Mouse (Mus musculus) kidney, embryonic 16.5 days (tissue): ENCODE measurements around the gene Svs3a. TPM values are rescaled to one million over a fixed set of nuclear protein-coding genes. Genes with fewer than 3 reads are reported as not detected.
"Not testable (repeated sequence)": the region's sequence is repeated elsewhere in the genome, so short reads cannot be mapped to it uniquely, and the experiment has no call there.

Source experiments
- ATAC-seq: fragments of 200-750 bp; cut with Nextera tagmentation; 2 replicates; pipeline ENCODE4 v1.8.0; 2017; ENCODE audit warnings: moderate TSS enrichment; ENCODE audit not compliant: low FRiP score, low TSS enrichment
- H3K27ac ChIP-seq: fragments of 300-500 bp; sonication (generic); 2 replicates; pipeline ENCODE4 v1.5.1; 2014; ENCODE audit warnings: low read length
- H3K27me3 ChIP-seq: fragments of 300-500 bp; sonication (generic); 2 replicates; pipeline ENCODE4 v1.6.1; 2014; ENCODE audit warnings: low read length, control low read depth, mixed read lengths; ENCODE audit not compliant: insufficient read depth
- H3K36me3 ChIP-seq: fragments of 300-500 bp; sonication (generic); 2 replicates; pipeline ENCODE4 v1.6.1; 2014; ENCODE audit warnings: low read length, control low read depth, mixed read lengths; ENCODE audit not compliant: insufficient read depth
- H3K4me1 ChIP-seq: fragments of 300-500 bp; sonication (generic); 2 replicates; pipeline ENCODE4 v1.6.1; 2014; ENCODE audit warnings: low read length, control low read depth, mixed read lengths; ENCODE audit not compliant: insufficient read depth
- H3K4me2 ChIP-seq: fragments of 300-500 bp; sonication (generic); replicated peaks from 2 replicates; pipeline ENCODE4 v1.6.1; 2014; ENCODE audit warnings: low read depth, low read length
- H3K4me3 ChIP-seq: fragments of 300-500 bp; sonication (generic); 2 replicates; pipeline ENCODE4 v1.5.1; 2014; ENCODE audit warnings: mild to moderate bottlenecking, low read length
- H3K9ac ChIP-seq: fragments of 300-500 bp; sonication (generic); replicated peaks from 2 replicates; pipeline ENCODE4 v1.6.1; 2014; ENCODE audit warnings: low read length
- H3K9me3 ChIP-seq: fragments of 300-500 bp; sonication (generic); 2 replicates; pipeline ENCODE4 v1.6.1; 2016; ENCODE audit warnings: low read length, control low read depth
- WGBS: fragments of 180-500 bp; shearing (Covaris S2); extraction: QIAGEN DNeasy Blood & Tissue Kit; methylation state at CpG from one replicate; pipeline ENCODE4 v1.1.7; 2014; 5-methylcytosine and 5-hydroxymethylcytosine counted together
- polyA plus RNA-seq: library from polyadenylated mRNA; unstranded; fragments of >200 nt; fragmentation: Nextera tagmentation; extraction: Ambion mirVana; gene quantifications from 2 replicates; pipeline ENCODE4 v1.2.1, GENCODE M21; 2015

Gene Svs3a
- polyA plus RNA-seq: not detected in 2 replicates

DNA sequence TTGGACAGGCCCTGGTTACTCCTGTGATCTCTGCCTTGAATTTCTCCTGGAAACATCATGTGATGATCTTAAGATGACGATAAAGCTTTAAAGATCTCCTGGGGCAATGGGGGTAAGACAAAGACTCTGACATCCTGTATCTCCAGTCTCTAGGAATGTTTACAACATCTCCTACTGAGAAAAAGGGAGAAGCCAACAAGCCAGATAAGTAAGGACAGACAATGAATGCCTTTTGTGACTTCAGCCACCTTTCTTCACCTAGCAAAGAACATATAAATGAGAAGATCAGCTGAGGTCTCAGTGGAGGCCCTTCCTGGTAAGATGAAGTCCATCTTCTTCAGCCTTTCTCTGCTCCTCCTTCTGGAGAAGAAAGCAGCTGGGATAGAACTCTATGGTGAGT lies at the start of gene Svs3a:
Gene Svs3a (plus strand): TSS at position 301 of the 400 bp plus-strand sequence.
- not testable (repeated sequence) for H3K36me3 ChIP-seq, H3K4me2 ChIP-seq, ATAC-seq, H3K9ac ChIP-seq, H3K27me3 ChIP-seq, H3K9me3 ChIP-seq, H3K4me1 ChIP-seq, H3K27ac ChIP-seq, H3K4me3 ChIP-seq
- 57% methylated on average over 1 of the region's 1 CpGs for WGBS

DNA sequence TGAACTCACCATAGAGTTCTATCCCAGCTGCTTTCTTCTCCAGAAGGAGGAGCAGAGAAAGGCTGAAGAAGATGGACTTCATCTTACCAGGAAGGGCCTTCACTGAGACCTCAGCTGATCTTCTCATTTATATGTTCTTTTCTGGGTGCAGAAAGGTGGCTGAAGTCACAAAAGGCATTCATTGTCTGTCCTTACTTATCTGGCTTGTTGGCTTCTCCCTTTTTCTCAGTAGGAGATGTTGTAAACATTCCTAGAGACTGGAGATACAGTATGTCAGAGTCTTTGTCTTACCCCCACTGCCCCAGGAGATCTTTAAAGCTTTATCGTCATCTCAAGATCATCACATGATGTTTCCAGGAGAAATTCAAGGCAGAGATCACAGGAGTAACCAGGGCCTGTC lies 32.5 kb upstream of the Svs3a start, which contains the start of gene Svs3b:
Gene Svs3b (minus strand): TSS at position 101 of the 400 bp plus-strand sequence.
- not testable (repeated sequence) for H3K4me3 ChIP-seq, H3K27ac ChIP-seq, H3K27me3 ChIP-seq, ATAC-seq, H3K9ac ChIP-seq, H3K36me3 ChIP-seq, H3K9me3 ChIP-seq, H3K4me1 ChIP-seq, H3K4me2 ChIP-seq
- WGBS: 79% methylated on average over 1 of the region's 1 CpGs

DNA sequence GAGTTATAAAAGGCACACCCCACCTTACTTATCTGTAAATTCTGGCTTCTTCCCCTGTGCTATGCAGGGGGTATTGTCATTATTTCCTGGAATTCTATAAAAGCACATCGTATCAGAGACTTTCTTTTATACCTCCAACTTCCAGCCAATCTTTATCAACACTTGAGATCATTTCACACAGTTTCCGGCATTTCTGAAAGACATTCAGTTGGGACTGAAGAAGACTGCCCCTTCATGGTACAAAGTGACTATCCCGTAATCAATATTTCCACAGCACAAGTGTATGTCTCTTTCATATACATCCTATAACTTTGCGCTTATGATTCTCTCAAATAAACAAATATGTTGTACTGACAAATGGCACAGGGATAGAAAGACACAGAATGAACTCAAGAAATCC lies 10.7 kb upstream of the Svs3a start, which contains the start of gene Svs4:
Gene Svs4 (minus strand): TSS at position 101 of the 400 bp plus-strand sequence.
- 88% methylated on average over 4 of the region's 4 CpGs for WGBS
- Histone ChIP-seq H3K36me3 (no peaks in the 10 kb centered on the region), H3K4me1 (no peaks in the 10 kb centered on the region), H3K9ac (no peak within 1 kb of the TSS), H3K4me3 (no peak within 1 kb of the TSS), H3K9me3 (no peaks in the 10 kb centered on the region), H3K27ac (no peak within 1 kb of the TSS), H3K27me3 (no peaks in the 10 kb centered on the region), H3K4me2 (no peak within 1 kb of the TSS)
- no peak for ATAC-seq

DNA sequence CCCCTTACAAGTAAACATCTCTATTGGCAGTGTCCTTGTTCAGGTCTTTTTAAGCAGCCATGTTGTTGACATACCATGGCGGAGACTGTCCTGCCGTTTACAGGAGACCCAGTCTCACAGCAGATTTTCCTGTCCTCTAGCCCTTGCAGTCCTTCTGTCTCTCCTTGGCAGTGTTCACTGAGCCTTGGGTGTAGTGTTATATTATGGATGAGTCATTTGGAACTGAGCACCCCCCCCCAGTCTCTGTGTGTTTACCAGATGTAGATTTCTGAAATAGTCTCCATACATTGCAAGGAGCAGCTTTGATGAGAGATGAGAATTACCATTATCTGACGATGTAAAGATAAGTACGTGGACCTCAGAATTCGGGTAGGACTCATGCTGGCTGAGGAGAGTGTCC lies 23.5 kb downstream of the Svs3a start:
- Histone ChIP-seq H3K27ac (no peak overlapping the region), H3K36me3 (no peaks in the 10 kb centered on the region), H3K4me1 (no peaks in the 10 kb centered on the region), H3K9me3 (no peaks in the 10 kb centered on the region), H3K4me2 (no peak overlapping the region), H3K4me3 (no peak overlapping the region), H3K9ac (no peak overlapping the region), H3K27me3 (no peaks in the 10 kb centered on the region)
- 88% methylated on average over 5 of the region's 5 CpGs for WGBS
- no peak for ATAC-seq

DNA sequence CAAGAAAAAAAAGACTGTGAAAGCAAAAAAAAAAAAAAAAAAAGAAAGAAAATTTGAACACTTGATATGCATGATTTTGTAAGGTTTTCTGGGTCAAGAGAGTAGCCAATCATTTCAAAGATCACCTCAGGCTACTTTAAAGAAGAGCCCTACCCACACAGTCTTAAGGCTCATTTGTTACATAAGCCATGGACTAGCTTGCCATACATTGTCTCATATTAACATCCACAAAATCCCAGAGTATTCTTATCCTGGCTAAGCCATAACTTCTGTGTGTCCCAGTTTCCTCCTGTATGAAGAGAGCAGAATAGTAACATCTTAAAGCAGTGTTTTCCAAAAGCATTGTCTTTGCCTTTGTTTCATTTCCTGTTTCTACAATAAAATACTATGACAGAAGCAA lies 26.4 kb downstream of the Svs3a start:
- H3K4me3 ChIP-seq, H3K27ac ChIP-seq, H3K27me3 ChIP-seq, H3K4me1 ChIP-seq, H3K4me2 ChIP-seq, ATAC-seq, H3K9me3 ChIP-seq, H3K9ac ChIP-seq, H3K36me3 ChIP-seq: not testable (repeated sequence)

DNA sequence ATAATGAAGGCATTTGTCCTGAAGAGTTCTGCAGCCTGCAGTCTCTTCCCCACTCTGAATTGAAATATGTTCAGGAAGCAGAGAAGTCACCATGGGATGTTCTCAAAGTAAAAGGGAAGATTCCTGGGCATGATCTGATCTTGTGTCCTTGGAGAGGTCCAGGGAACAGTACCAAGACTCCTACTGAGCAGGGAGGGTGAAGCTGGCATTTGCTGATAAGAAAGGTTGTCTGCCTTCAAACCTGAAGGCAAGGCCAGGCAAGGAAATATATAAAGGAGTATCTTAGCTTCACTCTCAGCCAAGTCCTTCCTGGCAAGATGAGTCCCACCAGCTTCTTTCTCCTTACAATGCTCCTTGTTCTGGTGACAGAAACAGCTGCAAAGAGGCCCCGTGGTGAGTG lies 27.4 kb downstream of the Svs3a start, which contains the start of gene Svs6:
Gene Svs6 (plus strand): TSS at position 301 of the 400 bp plus-strand sequence.
- not testable (repeated sequence) for H3K4me1 ChIP-seq, H3K9me3 ChIP-seq, H3K4me3 ChIP-seq, ATAC-seq, H3K36me3 ChIP-seq, H3K4me2 ChIP-seq, H3K9ac ChIP-seq, H3K27ac ChIP-seq, H3K27me3 ChIP-seq
- WGBS: 89% methylated on average over 1 of the region's 1 CpGs

DNA sequence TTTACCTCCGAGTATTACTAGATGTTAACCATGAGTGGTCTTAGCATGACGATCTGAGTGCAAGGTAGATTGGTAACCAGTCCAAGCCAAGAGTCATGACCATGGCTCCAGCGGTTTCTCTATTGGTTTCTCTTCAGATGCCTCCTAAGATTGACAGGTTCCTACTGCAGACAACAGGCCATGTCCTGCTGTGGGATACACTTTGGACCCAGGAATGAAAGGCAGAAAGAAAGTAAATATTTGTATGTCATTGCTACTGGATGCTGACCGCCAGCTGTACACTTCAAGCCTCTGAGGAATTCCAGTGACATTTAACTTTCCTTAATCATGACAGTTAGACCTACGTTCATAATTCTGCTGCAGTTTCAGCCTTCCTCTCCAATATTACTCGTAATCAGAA lies 31.9 kb downstream of the Svs3a start:
- Histone ChIP-seq H3K27me3 (no peaks in the 10 kb centered on the region), H3K4me1 (no peaks in the 10 kb centered on the region), H3K4me3 (no peak overlapping the region), H3K4me2 (no peak overlapping the region), H3K9ac (no peak overlapping the region), H3K27ac (no peak overlapping the region), H3K9me3 (no peaks in the 10 kb centered on the region), H3K36me3 (no peaks in the 10 kb centered on the region)
- 89% methylated on average over 6 of the region's 6 CpGs for WGBS
- no peak for ATAC-seq

DNA sequence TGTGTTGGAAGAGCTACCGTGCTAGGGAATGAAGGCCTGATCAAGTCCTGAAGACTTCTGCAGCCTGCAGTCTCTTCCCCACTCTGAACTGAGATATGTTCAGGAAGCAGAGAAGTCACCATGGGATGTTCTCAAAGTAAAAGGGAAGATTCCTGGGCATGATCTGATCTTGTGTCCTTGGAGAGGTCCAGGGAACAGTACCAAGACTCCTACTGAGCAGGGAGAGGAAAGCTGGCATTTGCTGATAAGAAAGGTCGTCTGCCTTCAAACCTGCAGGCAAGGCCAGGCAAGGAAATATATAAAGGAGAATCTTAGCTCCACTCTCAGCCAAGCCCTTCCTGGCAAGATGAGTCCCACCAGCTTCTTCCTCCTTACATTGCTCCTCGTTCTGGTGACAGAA lies 43.4 kb downstream of the Svs3a start, which contains the start of gene Svs5:
Gene Svs5 (plus strand): TSS at position 301 of the 400 bp plus-strand sequence.
- H3K27me3 ChIP-seq, H3K36me3 ChIP-seq, H3K4me2 ChIP-seq, ATAC-seq, H3K27ac ChIP-seq, H3K9me3 ChIP-seq, H3K4me1 ChIP-seq, H3K4me3 ChIP-seq, H3K9ac ChIP-seq: not testable (repeated sequence)
- WGBS: 72% methylated on average over 3 of the region's 3 CpGs

Other genes with a start within 250 kb of the Svs3a start
- gene Stk4, start 218.9 kb upstream of the Svs3a start, polyA plus RNA-seq: 22.8 and 25.2 TPM in 2 replicates
- 66.5 and 70.0 TPM in 2 replicates for gene Tomm34, start 218.1 kb upstream of the Svs3a start, polyA plus RNA-seq
- 0.21 and 0.25 TPM in 2 replicates for gene Kcns1, start 118.2 kb upstream of the Svs3a start, polyA plus RNA-seq
- gene Wfdc5, start 106.5 kb upstream of the Svs3a start, polyA plus RNA-seq: not detected in 2 replicates
- gene Wfdc12, start 98.7 kb upstream of the Svs3a start, polyA plus RNA-seq: not detected in 2 replicates
- gene Wfdc15a, start 89.1 kb upstream of the Svs3a start, polyA plus RNA-seq: not detected in 2 replicates
- 98.1 and 100 TPM in 2 replicates for gene Wfdc15b, start 67.6 kb upstream of the Svs3a start, polyA plus RNA-seq
- gene Svs2, start 50.8 kb upstream of the Svs3a start, polyA plus RNA-seq: not detected in 2 replicates
- not detected in 2 replicates for gene Svs3b, start 32.6 kb upstream of the Svs3a start, polyA plus RNA-seq
- gene Svs4, start 10.8 kb upstream of the Svs3a start, polyA plus RNA-seq: not detected in 2 replicates
- gene Svs6, start 27.5 kb downstream of the Svs3a start, polyA plus RNA-seq: not detected in 2 replicates
- not detected in 2 replicates for gene Svs5, start 43.5 kb downstream of the Svs3a start, polyA plus RNA-seq
- 0.41 and 1.00 TPM in 2 replicates for gene Slpi, start 99.8 kb downstream of the Svs3a start, polyA plus RNA-seq
- gene Rbpjl, start 113.9 kb downstream of the Svs3a start, polyA plus RNA-seq: 0.06 and 0.29 TPM in 2 replicates
- 0.75 and 2.0 TPM in 2 replicates for gene Matn4, start 115.9 kb downstream of the Svs3a start, polyA plus RNA-seq
- 204 and 209 TPM in 2 replicates for gene Sdc4, start 154.6 kb downstream of the Svs3a start, polyA plus RNA-seq
- gene Sys1, start 167.7 kb downstream of the Svs3a start, polyA plus RNA-seq: 65.9 and 67.0 TPM in 2 replicates
- gene Gm20458, start 171.7 kb downstream of the Svs3a start, polyA plus RNA-seq: 8.1 and 14.0 TPM in 2 replicates
- not detected in 2 replicates for gene Trp53tg5, start 184.5 kb downstream of the Svs3a start, polyA plus RNA-seq
- gene Dbndd2, start 196.8 kb downstream of the Svs3a start, polyA plus RNA-seq: 12.6 and 18.2 TPM in 2 replicates
- 70.7 and 75.8 TPM in 2 replicates for gene Pigt, start 208.3 kb downstream of the Svs3a start, polyA plus RNA-seq